Mouse (Mus musculus): Measurements from ENCODE around the gene Gm27027. TPM values are rescaled to one million over a fixed set of nuclear protein-coding genes. Genes with fewer than 3 reads are reported as not detected.

Gene Gm27027
- polyA plus RNA-seq, 1 experiment, result not detected

GRCm38 (mm10) chr2:93919093-93919492, 77.1 kb downstream of the Gm27027 start:
- TF ChIP-seq TAL1 (IDR thresholded peaks at IDR 0.05; ENCODE audit: low read length), result no peak
- TF ChIP-seq GATA1 (IDR thresholded peaks at IDR 0.05; ENCODE audit: low read length), result no peak
- no peaks in the 10 kb centered on the region for H3K4me1 ChIP-seq (ENCODE audit: control insufficient read depth)
- no peaks in the 10 kb centered on the region for H3K36me3 ChIP-seq (ENCODE audit: control insufficient read depth)
- no peak overlapping the region for H3K4me3 ChIP-seq (replicated peaks)
- no peaks in the 10 kb centered on the region for H3K9me3 ChIP-seq (ENCODE audit: control insufficient read depth, low read length)
- no peaks in the 10 kb centered on the region for H3K27me3 ChIP-seq (ENCODE audit: control insufficient read depth)

GRCm38 (mm10) chr2:93913552-93913951, 82.6 kb downstream of the Gm27027 start:
- TF ChIP-seq GATA1 (IDR thresholded peaks at IDR 0.05; ENCODE audit: low read length) (no peak), TAL1 (IDR thresholded peaks at IDR 0.05; ENCODE audit: low read length) (no peak)
- H3K4me1 ChIP-seq (ENCODE audit: control insufficient read depth), result no peaks in the 10 kb centered on the region

GRCm38 (mm10) chr2:93911942-93912341, 84.2 kb downstream of the Gm27027 start:
- no peak overlapping the region for H3K4me3 ChIP-seq (replicated peaks)
- H3K9me3 ChIP-seq (ENCODE audit: control insufficient read depth, low read length), result no peaks in the 10 kb centered on the region
- TF ChIP-seq GATA1 (IDR thresholded peaks at IDR 0.05; ENCODE audit: low read length), result no peak
- no peak for TF ChIP-seq TAL1 (IDR thresholded peaks at IDR 0.05; ENCODE audit: low read length)
- H3K27me3 ChIP-seq (ENCODE audit: control insufficient read depth), result no peaks in the 10 kb centered on the region
- no peaks in the 10 kb centered on the region for H3K36me3 ChIP-seq (ENCODE audit: control insufficient read depth)
- no peaks in the 10 kb centered on the region for H3K4me1 ChIP-seq (ENCODE audit: control insufficient read depth)

More at GRCm38 (mm10) chr2:93913552-93913951, 82.6 kb downstream of the Gm27027 start:
- Histone ChIP-seq H3K36me3 (ENCODE audit: control insufficient read depth) (no peaks in the 10 kb centered on the region), H3K27me3 (ENCODE audit: control insufficient read depth) (no peaks in the 10 kb centered on the region), H3K4me3 (replicated peaks) (no peak overlapping the region), H3K9me3 (ENCODE audit: control insufficient read depth, low read length) (no peaks in the 10 kb centered on the region)

GRCm38 (mm10) chr2:93909716-93910115, 86.4 kb downstream of the Gm27027 start:
- H3K9me3 ChIP-seq (ENCODE audit: control insufficient read depth, low read length), result no peaks in the 10 kb centered on the region
- no peaks in the 10 kb centered on the region for H3K4me1 ChIP-seq (ENCODE audit: control insufficient read depth)
- H3K36me3 ChIP-seq (ENCODE audit: control insufficient read depth), result no peaks in the 10 kb centered on the region
- no peaks in the 10 kb centered on the region for H3K27me3 ChIP-seq (ENCODE audit: control insufficient read depth)
- no peak overlapping the region for H3K4me3 ChIP-seq (replicated peaks)
- TF ChIP-seq GATA1 (IDR thresholded peaks at IDR 0.05; ENCODE audit: low read length) (no peak), TAL1 (IDR thresholded peaks at IDR 0.05; ENCODE audit: low read length) (no peak)

- Histone ChIP-seq H3K27me3 (ENCODE audit: control insufficient read depth) (no peaks in the 10 kb centered on the region), H3K36me3 (ENCODE audit: control insufficient read depth) (no peaks in the 10 kb centered on the region), H3K4me1 (ENCODE audit: control insufficient read depth) (no peaks in the 10 kb centered on the region), H3K4me3 (replicated peaks) (no peak overlapping the region), H3K9me3 (ENCODE audit: control insufficient read depth, low read length) (no peaks in the 10 kb centered on the region)
- TF ChIP-seq GATA1 (IDR thresholded peaks at IDR 0.05; ENCODE audit: low read length) (no peak), TAL1 (IDR thresholded peaks at IDR 0.05; ENCODE audit: low read length) (no peak)
These were observed 88.4 kb downstream of the Gm27027 start for GRCm38 (mm10) chr2:93907519-93908294.

Other genes starting within 250 kb of the Gm27027 start
- 1.1 and 1.4 TPM in 2 replicates for gene Ext2, start 173.8 kb downstream of the Gm27027 start, polyA plus RNA-seq (2012)
- not detected in 2 replicates for gene Accs, start 146.4 kb downstream of the Gm27027 start, polyA plus RNA-seq (2012)
- gene Accsl, start 127.2 kb downstream of the Gm27027 start, polyA plus RNA-seq (2012), result not detected in 2 replicates
- 0.03 and 0.08 TPM in 2 replicates for gene Gm13889, start 39.2 kb downstream of the Gm27027 start, polyA plus RNA-seq (2012)
- gene Alkbh3, start 14.5 kb upstream of the Gm27027 start, polyA plus RNA-seq (2012), result 2.0 and 2.9 TPM in 2 replicates
- 0.23 and 0.37 TPM in 2 replicates for gene Hsd17b12, start 161.6 kb upstream of the Gm27027 start, polyA plus RNA-seq (2012)

Data from erythroblast, embryonic 14.5 days (primary cell).